Mouse (Mus musculus): ENCODE results near the gene Hipk3.

Hipk3 gene

GRCm38 (mm10) chr2:104471161-104471560 is 23.1 kb downstream of the Hipk3 start:
- DNase-seq (ENCODE audit: low spot score), result no peak

DNA sequence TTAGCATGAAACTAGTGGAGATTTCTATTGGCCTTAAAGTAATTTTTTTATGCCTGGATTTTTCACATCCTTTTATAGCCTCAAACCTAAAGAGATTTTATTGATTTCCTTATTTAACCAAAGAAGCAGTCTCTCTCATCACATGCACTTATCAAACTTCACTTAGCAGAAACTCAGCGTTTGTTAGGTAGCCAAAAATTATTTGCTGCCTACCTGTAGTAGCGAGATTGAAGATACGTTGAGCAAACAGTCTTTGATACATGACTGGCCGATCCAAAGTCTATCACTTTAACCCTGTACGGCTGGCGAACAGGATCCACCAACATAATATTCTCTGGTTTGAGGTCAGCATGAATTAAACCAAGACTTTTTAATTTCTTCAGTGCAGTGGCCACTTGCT is 23.7 kb downstream of the Hipk3 start:
- DNase-seq (ENCODE audit: low spot score), result no peak

GRCm38 (mm10) chr2:104468419-104468818 is 25.8 kb downstream of the Hipk3 start:
- DNase-seq (ENCODE audit: low spot score), result no peak

GRCm38 (mm10) chr2:104466908-104467616 is 27.2 kb downstream of the Hipk3 start:
- DNase-seq (ENCODE audit: low spot score), result peak; percentile 32

GRCm38 (mm10) chr2:104465639-104466430 is 28.4 kb downstream of the Hipk3 start:
- no peak for DNase-seq (ENCODE audit: low spot score)

GRCm38 (mm10) chr2:104460021-104460420 is 34.2 kb downstream of the Hipk3 start:
- DNase-seq (ENCODE audit: low spot score), result no peak

- no peak for DNase-seq (ENCODE audit: low spot score)
Measured at GRCm38 (mm10) chr2:104458569-104459332, 35.5 kb downstream of the Hipk3 start.

DNA sequence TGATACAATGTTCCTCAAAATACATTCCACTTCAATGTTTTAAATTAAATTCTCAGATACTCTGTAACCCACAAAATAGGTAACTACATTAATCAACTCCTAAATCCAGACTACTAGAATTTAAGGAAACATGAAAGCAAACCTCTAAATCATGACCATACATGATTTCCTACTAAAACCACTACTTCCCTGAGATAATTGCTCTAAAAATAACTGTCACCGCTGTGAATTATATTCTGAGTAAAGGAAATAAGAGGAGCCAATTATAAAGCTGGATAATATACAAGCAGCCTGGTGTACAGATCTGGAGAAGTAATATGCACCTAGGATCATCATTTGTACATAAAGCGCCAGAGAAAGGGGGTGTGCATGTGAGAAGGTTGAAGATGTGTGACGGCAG is 37.1 kb downstream of the Hipk3 start:
- DNase-seq (ENCODE audit: low spot score), result no peak

GRCm38 (mm10) chr2:104450685-104451084 is 43.6 kb downstream of the Hipk3 start:
- DNase-seq (ENCODE audit: low spot score), result no peak

DNA sequence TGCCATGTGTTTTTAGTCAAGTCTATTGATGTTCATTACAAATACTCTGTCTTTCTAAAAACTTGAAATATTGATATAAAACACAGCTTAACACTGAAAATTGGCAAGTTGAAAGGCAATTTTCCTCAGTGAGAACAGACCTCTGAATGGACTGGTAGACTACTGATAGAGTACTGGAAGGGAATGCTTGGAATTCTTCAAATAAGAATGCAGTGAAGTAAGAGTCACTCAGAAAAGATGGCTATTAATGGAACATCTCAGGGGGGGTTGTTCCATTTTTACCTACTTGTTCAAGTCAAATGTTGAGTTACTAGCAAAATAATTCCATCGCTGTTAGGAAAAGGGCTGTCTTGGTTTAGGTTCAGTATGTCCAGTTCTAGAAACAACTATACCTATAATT is 45.1 kb downstream of the Hipk3 start:
- no peak for DNase-seq (ENCODE audit: low spot score)

- no peak for DNase-seq (ENCODE audit: low spot score)
Measured at GRCm38 (mm10) chr2:104448201-104448600, 46.0 kb downstream of the Hipk3 start.

DNA sequence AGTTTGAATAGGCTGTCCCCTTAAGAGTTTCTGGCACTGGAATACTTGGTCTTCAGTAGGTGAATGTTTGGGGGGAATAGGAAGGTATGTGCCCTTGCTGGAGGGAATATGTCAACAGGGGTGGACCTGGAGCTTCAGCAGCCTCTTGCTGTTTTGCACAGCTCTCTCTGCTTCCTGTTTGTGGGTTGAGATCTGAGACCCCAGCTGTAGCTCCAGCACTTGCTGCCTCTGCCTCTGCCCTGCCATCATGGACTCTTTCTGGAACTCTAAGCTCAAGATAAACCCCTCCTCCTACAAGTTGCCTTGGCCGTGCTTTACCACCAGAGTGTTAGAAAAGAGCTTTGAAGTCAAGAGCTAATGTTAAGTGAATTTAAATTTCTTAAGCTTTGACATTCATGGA is 48.2 kb downstream of the Hipk3 start:
- DNase-seq (ENCODE audit: low spot score), result no peak

- DNase-seq (ENCODE audit: low spot score), result peak; percentile 79
Measured at GRCm38 (mm10) chr2:104444776-104445175, 49.5 kb downstream of the Hipk3 start.

- no peak for DNase-seq (ENCODE audit: low spot score)
Measured at GRCm38 (mm10) chr2:104442341-104442740, 51.9 kb downstream of the Hipk3 start.

- DNase-seq (ENCODE audit: low spot score), result no peak
Measured at GRCm38 (mm10) chr2:104436226-104436625, 58.0 kb downstream of the Hipk3 start.

DNA sequence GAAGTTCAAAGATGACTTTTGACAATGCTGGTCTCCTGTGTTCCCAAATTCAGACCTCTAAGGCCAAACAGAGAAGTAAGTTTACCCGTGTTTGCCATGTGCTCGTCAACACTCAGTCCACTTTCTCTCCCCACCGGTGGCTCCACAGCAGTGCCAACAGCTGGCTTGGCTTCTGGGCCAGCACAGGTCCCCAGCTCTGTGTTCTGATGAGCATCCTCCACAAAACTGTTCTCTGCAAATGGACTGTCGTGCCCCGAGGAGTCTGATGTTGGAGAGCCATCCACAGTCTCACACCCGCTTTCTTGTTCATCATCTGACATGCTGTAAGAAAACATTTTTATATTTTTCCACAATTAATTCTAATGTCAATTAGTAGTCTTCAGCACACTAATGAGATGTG is 63.2 kb downstream of the Hipk3 start:
- DNase-seq (ENCODE audit: low spot score), result no peak

GRCm38 (mm10) chr2:104430566-104430965 is 63.7 kb downstream of the Hipk3 start:
- no peak for DNase-seq (ENCODE audit: low spot score)

DNA sequence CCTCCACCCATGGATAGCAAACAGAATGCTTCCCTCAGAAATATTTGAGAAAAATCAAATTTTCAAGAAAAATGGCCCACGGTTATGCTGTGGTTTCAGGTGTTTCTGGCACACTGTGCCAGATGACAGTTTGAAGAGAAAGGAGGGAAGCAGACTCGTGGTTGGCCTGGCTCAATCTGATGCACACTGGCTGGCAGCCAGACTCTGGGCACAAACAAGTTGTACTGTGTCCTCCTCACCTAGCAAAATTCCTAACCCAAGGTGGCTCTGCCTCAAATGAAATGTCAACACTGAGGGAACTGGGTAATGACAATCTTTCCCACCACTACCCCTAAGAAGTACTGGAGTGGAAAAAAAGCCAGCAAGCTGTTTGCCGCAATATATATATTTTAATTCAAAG is 68.1 kb downstream of the Hipk3 start:
- DNase-seq (ENCODE audit: low spot score), result no peak

DNA sequence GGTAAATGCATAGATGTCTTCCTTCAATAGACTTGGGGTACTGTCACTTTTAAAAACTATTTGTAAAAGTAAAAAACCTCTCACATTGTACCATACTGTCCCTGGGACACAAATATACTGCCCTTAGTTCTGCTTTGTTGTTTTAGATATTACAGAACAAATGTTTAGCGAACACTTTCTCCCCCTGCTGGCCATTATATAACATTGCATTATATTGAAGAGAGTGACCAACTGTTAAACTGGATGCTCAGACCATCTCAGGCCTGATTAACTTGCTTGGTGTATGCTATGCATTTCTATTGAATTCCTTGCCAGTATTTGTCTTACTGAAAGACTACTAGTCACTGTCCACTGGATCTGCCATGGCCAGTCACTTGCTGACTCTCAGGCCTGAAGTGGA is 72.0 kb downstream of the Hipk3 start:
- DNase-seq (ENCODE audit: low spot score), result peak; percentile 82

GRCm38 (mm10) chr2:104420805-104421204 is 73.4 kb downstream of the Hipk3 start:
- no peak for DNase-seq (ENCODE audit: low spot score)

DNA sequence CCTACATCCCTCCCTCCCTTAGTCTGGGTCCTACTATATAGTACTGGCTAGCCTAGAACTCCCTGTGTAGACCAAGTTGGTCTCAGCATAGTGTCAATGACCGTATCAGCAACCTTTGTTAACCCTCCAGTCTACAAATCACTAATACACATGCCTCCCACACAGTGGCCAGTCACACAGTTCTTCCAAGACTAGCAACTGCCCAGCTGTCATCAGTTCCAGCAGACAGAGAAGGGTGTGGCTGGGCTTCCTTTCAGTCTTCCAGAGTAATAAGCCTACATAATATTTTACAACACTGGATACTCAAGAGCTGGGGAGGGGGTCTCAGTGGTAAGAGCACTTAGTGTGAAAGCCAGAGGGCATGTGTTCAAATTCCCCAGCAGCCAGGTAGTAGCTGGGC is 74.2 kb downstream of the Hipk3 start:
- no peak for DNase-seq (ENCODE audit: low spot score)

DNA sequence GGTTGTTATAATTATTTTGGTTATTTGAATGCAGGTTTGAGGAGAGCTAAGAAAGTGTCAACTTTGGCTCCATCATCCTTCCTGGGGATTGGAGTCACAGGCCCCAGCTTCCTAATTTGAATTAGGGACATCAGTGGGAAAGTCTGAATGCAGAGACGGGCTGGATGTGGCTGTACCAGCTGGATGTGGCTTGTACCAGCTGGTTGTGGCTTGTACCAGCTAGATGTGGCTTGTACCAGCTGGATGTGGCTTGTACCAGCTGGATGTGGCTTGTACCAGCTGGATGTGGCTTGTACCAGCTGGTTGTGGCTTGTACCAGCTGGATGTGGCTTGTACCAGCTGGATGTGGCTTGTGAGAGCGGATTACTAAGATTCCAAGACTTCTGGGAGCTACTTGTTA is 74.8 kb downstream of the Hipk3 start:
- DNase-seq (ENCODE audit: low spot score), result no peak

GRCm38 (mm10) chr2:104413011-104413410 is 81.2 kb downstream of the Hipk3 start:
- DNase-seq (ENCODE audit: low spot score), result no peak
